Mouse (Mus musculus) thymus, adult 2 months (tissue): ENCODE results near the gene Tnfsfm13.

ENCODE experiments used
- CTCF ChIP-seq: fragments of 200-500 bp; IDR thresholded peaks from 2 replicates; pipeline ENCODE4 v1.5.1; 2012; ENCODE audit warnings: mild to moderate bottlenecking, control low read depth, low read length, moderate library complexity, borderline replicate concordance; ENCODE audit not compliant: control insufficient read depth, poor library complexity, insufficient read depth; ENCODE audit errors: extremely low read depth
- POLR2A ChIP-seq: fragments of 200-500 bp; IDR thresholded peaks from 2 replicates; pipeline ENCODE4 v1.6.1; 2012; ENCODE audit warnings: mild to moderate bottlenecking, low read length, control low read depth, moderate library complexity; ENCODE audit not compliant: control insufficient read depth, poor library complexity, insufficient read depth; ENCODE audit errors: extremely low read depth

- TF ChIP-seq CTCF (no peak), POLR2A (no peak)
Measured at GRCm38 (mm10) chr11:69712954-69713672, 17.2 kb upstream of the Tnfsfm13 start.
